Mouse (Mus musculus) regulatory T cell (primary cell): ENCODE measurements at regions not wholly inside any gene's neighbourhood (a gene's known extent, or its start where the extent isn't known, plus 50 kb on each side); places are given as distances from the start of the nearest gene placed in this dataset.

Source experiments
- in situ Hi-C: fragments of 300-600 bp; cut with MboI, MseI; formaldehyde crosslinking; loops from one replicate; pipeline ENCODE4 v1.15.1; 2025; ENCODE audit warnings: high pct_unique_total_duplicates

DNA sequence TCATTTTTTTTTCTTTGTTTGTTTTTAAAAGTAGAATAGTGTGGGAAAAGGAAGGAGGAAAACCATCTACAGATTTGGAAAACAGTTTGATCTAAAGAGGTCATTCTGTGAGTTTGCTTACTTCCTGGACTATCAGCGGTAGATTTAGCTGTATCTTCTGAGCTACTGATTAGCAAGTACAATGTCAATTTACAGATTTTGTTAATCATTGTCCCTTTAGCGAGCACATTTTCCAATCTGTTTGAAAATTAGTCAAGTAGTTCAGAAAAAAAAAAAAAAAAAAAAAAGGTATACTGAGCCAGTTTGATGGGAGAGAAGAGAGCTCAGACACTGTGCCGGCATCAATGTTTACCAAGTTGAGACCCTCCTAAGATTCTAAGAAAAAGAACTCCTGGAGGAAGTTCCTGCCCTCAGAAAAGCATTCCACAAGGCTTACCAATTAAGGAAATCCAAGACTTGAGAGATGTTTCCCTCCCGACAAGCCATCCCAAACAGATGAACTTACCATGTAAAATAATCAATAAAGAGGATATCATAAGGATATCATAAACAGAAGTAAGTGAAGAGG is 212.3 kb upstream of the Cited2 start:
- in situ Hi-C loops: no loop called here

DNA sequence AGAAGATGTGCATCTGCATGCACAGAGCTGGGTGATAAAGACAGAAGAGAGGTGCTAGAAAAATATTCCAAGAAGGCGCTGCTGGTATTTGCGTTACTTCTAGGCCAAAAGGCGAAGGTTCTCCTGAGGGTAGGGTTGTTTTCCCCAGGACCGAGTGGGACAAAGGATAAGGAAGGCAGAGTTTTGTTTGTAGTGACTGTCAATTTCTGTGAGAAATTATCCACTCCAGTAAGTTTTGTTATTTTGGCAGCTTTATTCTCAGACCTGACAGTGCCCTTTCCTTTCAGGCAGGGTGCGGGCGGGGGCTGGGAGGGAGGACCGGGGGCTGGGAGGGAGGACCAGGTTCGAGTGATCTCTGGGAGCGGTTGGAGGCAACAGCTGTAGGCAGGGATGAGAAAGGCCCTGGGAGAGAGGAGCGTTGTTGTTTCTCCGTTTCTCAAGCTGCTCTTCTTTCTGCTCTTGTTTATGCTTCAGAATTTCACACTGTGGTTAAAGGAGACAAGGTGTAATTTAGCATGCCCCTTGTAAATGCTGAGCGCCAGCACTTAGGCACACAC is 211.2 kb upstream of the Cited2 start:
- in situ Hi-C loops: no loop called here

DNA sequence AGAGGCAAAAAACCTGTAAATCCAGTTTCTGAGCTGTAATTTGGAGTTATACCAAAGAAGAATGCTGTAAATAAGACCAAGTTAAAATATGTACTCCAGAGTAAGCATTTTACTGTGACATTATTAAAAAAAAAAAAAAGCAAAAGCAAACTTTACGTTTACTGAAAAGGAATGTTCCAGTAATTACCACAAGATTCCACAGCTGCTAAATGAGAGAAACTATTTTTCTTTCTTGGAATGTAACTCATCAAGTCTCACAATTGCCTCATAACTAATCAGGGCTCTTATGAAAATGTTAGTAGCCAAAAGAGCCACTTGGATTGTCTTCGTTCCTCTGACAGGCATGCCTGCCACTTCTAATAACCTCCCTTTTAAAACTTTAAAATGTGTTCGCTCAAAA is 210.5 kb upstream of the Cited2 start:
- in situ Hi-C loops: no loop called here

DNA sequence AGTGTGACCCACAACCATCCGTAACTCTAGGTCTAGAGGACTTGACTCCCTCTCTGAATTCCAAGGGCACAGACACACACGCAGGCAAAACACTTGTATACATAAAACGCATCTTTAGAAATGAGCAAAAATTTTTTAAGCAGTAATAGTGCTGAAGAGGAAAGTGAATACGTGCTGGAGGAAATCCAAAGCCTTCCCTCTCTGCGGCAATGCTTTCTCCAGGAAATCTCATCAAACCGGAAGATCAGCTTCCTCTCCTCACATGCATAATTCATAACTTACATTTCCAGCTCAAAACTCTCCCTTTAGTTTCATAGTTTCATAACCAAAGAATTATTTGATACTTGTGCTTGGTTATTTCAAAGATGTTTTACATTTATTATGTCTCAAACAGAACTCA is 209.3 kb upstream of the Cited2 start:
- in situ Hi-C loops: no loop called here

DNA sequence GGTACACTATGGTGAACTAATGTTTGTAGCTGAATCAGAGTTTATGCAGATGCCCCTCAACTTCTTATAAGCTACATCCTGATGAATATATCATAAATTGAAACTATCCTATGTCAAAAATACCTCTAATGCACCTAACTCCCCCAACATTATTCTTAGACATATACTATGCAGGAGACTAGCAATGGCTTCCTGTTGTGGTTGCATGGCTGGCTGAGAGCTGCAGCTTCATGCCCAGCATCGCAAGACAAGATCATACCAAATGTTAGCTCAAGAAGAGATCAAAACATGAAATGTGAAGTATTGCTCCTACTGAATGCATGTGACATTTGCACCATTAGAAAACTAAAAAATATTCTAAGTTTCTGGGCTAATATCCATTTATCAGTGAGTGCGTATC is 206.9 kb upstream of the Cited2 start:
- in situ Hi-C loops: no loop called here

DNA sequence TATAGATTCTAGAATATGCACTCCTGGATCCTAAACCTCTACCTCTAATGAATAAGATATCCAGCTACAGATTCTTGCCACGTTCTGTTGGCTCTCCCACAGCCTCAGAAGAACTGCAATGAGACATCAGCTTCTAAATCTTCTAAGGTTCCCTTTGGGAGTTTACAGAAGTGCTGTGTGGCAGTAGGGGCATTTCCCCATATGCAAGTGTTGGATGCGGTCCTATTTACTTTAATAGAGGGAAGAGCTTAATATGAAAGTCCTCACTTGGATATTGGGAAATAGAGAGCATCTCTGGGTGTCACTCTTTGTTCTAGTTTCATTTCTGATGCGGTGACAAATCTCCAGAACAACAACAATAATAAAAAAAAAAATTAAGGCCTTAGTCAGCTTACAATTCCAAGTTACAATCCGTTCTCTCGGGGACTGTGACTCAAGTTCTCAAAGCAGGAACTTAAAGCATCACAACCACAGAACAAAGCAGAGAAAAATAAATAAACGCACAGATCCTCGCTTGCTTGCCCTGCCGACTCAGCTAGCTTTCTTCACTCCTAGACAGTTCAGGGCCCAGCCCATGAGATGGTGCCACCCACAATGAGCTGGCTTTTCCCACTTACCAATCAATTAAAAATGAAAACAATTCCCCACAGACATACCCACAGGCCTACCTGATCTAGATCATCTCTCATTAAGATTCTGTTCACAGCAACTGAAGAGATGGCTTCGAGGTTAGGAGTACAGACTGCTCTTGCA is 204.4 kb upstream of the Cited2 start:
- in situ Hi-C loops: no loop called here

DNA sequence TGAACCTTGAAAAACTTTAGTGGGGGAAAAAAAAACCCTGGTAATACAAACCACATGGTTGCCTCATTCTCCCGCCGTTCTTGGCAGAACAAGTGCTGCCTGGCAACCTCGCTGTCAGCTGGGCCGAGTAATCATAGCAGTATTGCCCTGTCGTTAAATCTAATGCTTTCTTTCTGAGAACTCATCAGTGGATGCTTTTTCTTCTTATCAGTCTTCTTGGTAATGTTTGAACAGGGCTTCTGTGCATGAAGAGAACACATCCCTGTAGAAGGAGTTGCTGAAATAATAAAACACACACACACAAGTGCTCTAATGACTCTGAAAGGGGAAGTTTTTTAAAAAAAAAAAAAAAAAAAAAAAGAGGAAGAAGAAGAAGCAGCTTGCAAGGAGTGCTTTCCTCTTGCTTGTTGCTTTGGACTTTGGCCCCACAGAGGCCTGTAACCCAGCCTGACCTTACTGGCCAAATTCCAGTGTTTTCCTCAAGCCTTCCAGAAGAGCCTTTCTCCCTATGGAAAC is 200.9 kb upstream of the Cited2 start:
- in situ Hi-C loops: no loop called here

DNA sequence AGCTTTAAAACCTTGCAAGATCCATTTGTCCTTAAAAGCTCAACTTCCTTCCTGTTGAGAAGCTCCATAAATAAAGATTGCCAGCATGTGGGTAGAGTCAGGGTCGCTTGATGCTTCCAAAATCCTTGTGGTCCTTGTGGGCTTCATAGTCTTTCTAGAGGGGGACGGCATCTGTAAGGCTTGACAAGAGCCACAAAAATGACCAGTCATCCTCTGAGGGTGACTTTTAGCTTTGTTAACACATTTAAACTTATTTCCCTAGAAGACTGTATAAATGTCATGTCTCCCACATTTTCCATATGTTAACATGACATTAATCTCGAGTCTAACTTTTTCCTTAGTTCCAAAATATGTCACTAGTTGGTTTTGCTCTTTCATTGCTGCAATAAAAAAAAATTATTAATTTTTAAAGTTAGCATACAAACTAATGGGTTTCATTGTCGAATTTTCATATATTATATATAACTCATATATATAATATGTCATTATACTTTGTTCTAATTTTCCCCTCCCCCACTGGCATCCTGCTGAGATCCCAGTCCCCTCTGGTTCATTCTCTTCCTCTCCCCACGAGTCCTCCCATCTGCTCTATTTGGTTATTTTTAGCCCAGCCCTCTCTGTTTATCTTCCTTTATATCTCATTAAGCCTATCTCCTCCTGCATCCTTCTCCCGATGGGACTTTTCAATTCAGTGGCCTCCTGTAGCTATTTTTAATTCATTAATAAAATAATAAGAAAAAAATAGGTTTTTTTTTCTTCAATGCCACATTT is 199.3 kb upstream of the Cited2 start:
- in situ Hi-C loops: no loop called here

DNA sequence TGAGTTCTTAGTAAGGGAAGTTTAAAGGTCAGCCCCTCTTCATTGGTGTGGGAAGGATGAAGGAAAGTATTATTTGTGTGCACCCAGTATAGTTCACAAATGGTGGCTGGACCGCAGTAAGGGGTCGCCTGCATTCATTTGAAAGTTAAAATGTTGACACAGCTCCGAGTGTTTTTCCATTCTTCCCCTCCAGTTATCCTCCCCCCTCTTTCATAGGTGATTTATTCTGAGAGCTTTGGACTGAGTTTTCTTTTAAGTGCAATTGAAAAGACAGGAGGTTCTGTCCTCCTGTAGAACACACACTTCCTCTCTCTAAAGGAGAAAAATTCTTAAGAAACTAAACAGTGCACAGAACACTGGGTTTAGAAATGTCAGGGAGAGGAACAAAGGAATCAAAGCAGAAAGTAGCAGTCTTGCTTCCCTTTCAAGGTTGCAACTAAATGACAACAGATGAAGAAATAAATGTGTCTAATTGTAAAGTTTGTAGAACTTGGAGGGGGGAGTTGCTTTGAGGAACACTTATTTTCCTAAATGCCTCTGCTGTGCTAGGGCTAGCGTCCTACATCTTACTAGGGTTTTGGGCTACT is 195.8 kb upstream of the Cited2 start:
- in situ Hi-C loops: no loop called here

DNA sequence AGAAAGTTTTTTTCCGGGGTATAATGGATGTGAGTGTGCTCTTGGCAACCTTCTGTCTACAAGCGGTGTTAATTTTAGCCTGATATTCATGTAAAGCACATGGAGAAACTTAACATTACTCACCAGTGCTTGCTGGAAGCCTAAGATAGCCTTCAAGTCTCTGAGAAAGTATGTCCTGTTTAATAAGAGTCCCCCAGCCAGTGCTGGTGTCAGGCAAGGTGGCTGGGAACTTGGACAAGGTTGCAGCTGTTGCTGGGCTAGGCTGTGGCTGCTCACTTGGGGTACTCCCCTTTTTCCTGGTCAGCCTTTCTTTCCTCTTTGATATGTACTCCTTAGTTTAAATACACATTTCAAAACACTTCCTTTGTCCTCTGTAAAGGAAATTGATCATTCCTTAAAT is 194.9 kb upstream of the Cited2 start:
- in situ Hi-C loops: no loop called here

DNA sequence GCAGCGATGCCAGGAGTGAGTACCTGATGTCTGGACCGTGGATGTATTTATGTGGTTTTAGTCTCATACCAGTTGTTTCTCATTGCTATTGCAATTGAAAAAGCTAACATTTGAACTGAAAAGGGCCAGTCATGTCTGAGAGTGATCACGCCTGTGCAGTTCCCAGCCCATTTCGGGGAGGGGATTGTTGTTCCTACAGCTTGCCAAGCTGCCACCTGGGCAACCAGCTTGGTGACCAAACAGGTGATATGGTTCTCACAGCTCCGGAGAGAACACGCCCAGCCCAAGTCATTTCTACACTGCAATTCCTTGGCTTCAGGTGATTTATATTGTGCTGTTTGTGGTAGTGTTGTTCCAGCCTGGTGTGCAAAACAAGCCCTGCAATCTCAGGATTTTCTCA is 194.2 kb upstream of the Cited2 start:
- in situ Hi-C loops: no loop called here

DNA sequence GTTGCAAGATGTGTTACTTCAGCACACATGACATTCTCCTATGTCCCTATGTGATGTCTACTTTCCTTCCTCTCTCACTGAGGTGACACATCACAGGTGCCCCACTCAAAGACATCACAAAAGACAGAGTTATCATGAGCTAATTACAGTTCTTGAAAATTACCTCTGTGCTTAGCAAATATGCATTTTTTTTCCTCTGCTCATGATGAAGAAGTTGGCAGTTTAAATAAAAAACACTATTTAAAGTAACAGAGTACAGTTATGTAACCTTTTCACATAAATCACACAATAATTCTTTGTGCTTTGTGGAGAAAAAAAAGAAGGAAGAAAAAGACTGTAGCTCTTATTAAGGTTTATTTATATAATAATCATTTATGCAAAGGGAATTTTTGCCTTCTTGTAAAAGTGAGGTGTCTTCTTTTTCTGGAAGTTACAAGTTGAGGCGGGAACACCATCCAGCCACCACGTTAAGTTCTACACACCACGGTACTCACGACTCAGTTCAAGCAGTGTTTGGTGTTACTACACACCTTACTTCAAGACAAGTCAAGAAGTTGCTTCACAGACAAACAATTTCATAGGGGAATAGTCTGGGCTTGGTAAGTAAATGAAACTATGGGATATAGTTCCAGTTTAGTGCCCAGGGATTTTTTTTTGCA is 193.0 kb upstream of the Cited2 start:
- in situ Hi-C loops: no loop called here

DNA sequence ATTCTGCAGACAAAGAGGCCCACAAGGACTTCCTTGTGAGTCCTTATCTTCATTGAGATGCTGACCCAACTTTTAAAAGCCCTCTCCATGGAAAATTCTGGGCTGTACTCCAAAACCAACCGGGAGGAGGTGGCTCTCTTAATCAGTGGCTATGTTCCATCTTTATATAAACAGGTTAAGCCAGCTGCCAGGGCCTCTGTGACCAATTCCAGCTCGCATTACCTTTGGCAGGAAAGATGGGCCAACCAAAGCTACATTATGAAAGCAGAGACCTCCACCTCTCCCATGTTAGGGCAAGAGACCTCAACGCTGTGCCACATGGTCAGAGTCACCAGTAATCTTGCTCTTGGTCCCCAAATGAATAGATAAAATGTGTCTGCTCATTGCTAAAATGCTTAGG is 192.0 kb upstream of the Cited2 start:
- in situ Hi-C loops: no loop called here

DNA sequence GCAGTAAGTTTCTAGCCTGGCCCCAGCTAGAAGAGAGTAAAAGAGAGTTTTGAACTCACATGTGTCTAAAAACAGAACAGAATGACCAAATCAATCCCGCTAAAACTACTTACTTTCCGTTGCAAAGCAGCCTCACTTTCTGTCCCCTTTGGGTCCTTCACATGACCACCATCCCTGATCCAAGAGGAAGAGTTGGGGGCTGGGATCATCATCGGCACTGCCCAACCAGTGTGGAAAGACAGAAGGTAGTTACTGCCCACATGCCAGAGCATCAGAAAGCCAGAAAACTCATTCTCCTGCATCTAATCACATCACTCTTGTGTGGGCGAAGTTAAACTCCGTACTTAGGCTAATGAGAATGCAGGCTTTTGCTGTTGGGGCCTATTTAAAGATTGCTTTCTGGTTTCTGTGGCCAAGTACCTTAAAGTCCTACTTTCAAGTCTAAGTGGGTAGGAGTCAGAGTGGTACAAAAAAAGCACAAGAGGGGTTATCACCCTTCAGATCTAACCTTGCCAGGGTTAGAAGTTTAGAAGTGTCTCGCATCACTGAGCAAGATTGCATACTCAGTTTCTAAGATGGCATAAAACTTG is 184.0 kb upstream of the Cited2 start:
- in situ Hi-C loops: no loop called here

DNA sequence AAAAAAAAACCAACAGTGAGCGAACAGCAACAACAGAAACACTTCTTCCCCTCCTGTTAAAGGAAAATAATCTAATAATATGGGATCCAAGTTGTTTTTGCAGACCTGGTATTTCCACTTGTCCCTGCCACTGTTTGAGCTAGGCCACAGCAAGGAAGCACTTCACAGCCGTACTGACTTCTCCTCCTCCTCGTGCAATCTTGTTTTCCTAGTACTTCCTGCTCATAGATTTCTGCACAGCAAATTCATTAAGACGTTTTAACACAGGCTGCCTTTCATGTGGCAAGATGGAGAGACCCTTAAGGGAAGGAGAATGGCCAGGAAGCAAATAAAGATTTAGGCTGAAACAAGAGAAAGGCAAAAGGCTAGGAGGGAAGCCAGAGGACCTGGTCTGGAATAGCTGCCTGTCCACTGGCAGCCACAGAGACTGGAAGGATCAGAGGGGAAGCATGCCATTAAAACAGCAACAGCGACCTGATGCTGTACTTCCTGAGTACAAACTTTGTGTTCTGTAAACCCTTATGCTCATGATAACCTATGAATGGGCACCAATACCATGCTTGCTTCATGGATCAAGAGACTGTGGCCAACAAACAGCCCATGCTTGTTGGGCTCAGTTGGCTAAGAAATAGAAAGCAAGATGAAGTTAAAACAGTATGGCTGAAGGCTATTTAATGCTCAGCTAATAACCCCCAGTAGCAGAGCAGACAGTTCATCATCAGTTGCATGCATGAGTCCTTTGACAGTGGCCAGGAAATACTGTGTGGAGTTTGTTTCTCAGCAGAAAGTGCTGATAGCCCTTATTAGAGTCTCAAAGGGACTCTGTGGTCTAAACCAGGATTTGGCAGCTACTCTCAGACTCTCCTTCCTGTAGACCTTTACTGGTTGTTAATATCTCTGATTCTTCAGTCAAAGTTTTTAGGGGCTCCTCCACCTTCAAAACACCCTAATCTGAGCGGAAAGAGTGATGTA is 182.3 kb upstream of the Cited2 start:
- in situ Hi-C loops: no loop called here

DNA sequence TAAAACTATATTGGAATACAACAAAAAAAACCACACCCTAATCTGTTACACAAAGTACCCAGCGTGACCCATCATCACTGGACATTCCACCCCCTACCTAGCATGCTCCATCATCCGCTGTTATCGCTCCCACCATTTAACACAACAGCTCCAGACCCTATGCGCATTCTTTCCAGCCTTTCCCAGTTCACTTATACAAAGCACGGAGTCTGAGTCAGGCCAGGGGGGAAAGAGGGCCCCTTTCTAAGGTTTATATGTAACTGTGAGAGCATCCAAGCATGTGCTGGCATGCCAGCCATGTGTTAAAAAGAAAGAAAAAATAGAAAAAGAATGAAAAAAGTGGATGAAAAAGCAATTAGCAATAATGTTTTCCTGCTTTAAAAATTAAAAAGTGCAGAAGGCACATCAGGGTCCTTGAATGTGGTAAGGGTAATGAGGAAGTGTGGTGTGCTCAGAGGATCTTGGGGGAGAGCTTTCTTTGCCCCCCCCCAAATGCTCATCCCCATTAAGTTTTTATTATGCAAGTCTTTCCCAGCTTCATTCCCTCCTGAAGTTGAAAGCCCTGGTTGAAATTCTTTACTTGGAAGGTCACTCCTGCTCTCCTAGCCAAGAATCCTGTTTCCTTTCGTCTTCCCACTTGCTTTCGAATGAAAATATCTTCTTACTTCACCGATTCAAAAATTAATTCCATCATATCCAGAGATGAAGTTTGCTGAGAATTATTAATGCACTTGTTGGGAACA is 180.7 kb upstream of the Cited2 start:
- in situ Hi-C loops: no loop called here

DNA sequence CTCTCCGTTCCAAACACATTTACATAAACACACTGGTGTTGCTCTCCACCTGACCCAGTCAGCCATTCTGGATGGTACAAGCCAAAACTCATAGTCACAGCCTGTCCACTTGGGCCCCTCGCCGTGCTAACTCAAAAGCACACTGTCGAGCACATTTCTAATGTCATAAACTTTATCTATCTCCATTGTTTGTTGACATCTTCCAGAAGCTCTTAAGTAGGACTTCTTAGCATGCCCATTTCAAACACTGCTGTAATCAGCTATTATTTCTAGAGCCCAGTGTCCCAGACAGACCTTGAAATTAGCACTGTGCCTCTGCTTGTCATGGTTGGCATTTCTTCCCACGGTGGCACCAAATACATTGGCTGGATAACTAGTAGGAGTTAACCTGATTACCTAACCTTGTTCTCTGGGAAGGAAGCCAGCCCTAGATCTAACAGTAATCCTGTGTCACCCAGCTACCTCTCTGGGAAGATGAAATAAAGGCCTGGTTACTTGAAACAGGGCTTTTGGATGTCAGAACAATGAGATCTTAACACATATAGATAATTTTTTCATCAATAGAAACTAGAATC is 180.1 kb upstream of the Cited2 start:
- in situ Hi-C loops: no loop called here

DNA sequence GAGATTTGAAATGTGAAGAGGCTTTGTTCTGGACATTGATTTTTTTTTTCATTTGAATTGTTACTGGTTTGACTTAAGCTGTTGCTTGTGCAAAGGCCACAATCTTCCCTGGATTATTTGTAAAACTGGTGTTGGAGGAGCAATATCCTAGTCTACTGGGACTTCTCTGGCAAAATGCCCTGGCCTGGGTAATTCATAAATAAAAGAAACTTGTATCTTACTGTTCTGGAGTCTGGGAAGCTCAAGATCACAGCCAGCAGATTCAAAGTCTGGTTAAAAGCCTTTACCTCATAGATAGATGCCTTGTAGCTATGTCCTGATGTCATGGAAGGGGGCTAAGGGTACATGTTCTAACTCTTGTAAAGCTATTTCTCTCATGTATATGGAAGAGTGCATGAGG is 177.7 kb upstream of the Cited2 start:
- in situ Hi-C loops: no loop called here

DNA sequence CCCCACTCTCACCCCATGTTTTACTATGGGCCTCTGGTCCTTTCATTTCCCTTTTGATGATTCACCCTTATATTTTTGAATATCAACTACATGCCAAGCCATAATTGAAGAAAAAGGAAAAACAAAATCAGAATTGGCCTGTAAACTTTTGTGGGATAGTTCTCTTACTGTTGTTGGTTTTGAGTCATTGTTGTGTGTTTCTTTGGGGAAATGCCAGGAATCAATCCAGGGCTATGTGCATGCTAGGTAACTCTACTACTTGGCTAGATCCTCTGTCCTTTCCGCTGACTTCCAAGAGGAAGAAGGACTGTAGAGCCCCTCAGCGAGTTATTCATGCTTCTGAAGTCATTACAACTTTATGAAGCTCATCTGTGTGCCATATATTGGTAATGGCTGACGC is 175.0 kb upstream of the Cited2 start:
- in situ Hi-C loops: no loop called here
